Mouse (Mus musculus) G1E (cell line): ENCODE measurements around the gene Cenpf.

Experiments used
- CTCF ChIP-seq: IDR thresholded peaks from 2 replicates; pipeline ENCODE4 v1.5.1; 2012; ENCODE audit warnings: low read depth, low read length, inconsistent platforms, mixed read lengths
- POLR2AphosphoS5 ChIP-seq: IDR thresholded peaks from 2 replicates; pipeline ENCODE4 v1.6.1; 2012; ENCODE audit warnings: low read depth, low read length, inconsistent platforms; ENCODE audit not compliant: insufficient replicate concordance

- no peak for TF ChIP-seq CTCF
- no peak for TF ChIP-seq POLR2AphosphoS5
Observed at GRCm38 (mm10) chr1:189700186-189700585, 12.3 kb upstream of the Cenpf start.
